Mouse (Mus musculus): ENCODE measurements around the gene Zfp213.

GRCm38 (mm10) chr17:23568370-23568769 lies 4.3 kb upstream of the Zfp213 start:
- TF ChIP-seq CTCF (conservative IDR thresholded peaks at IDR 0.05; ENCODE audit: low read length) (no peak), NANOG (IDR thresholded peaks at IDR 0.05; ENCODE audit: borderline replicate concordance, low read length) (no peak), POU5F1 (IDR thresholded peaks at IDR 0.05; ENCODE audit: borderline replicate concordance, low read length) (no peak)
